Mouse (Mus musculus) hindbrain, embryonic 14.5 days (tissue): ENCODE measurements around the gene Abca2. TPM values are rescaled to one million over a fixed set of nuclear protein-coding genes. Genes with fewer than 3 reads are reported as not detected.

Experiments used
- microRNA-seq: library from miRNA; unstranded; fragments of <30 nt; microRNA quantifications from one replicate; pipeline ENCODE4, GENCODE M21; 2016
- polyA plus RNA-seq: library from polyadenylated mRNA; unstranded; fragments of >200 nt; fragmentation: Nextera tagmentation; extraction: Ambion mirVana; gene quantifications from 2 replicates; pipeline ENCODE4 v1.2.1, GENCODE M21; 2014

The Abca2 gene
- polyA plus RNA-seq, 1 experiment from 2014 or later, result 17.3 TPM

Small RNA genes lying within 50 kb of the gene (microRNA-seq; reads per million reads assigned to microRNA genes)
- gene Mir3087, result not detected

Other genes with a start within 250 kb of the Abca2 start
- gene Nrarp, start 247.9 kb upstream of the Abca2 start, polyA plus RNA-seq, result 15.6 and 19.9 TPM in 2 replicates
- 2.0 and 2.2 TPM in 2 replicates for gene Tor4a, start 231.8 kb upstream of the Abca2 start, polyA plus RNA-seq
- 88.0 and 91.6 TPM in 2 replicates for gene Nelfb, start 217.2 kb upstream of the Abca2 start, polyA plus RNA-seq
- gene Stpg3, start 214.1 kb upstream of the Abca2 start, polyA plus RNA-seq, result not detected in 2 replicates
- gene Fam166a, start 210.0 kb upstream of the Abca2 start, polyA plus RNA-seq, result not detected in 2 replicates
- 382 and 411 TPM in 2 replicates for gene Tubb4b, start 204.0 kb upstream of the Abca2 start, polyA plus RNA-seq
- gene Slc34a3, start 194.3 kb upstream of the Abca2 start, polyA plus RNA-seq, result not detected in 2 replicates
- gene Rnf224, start 191.9 kb upstream of the Abca2 start, polyA plus RNA-seq, result not detected in 2 replicates
- gene Rnf208, start 186.4 kb upstream of the Abca2 start, polyA plus RNA-seq, result 166 and 177 TPM in 2 replicates
- gene Cysrt1, start 186.3 kb upstream of the Abca2 start, polyA plus RNA-seq, result 0.59 TPM in 1 of 2 replicates, not detected in the other
- 2.9 and 5.3 TPM in 2 replicates for gene AL732309.1, start 181.8 kb upstream of the Abca2 start, polyA plus RNA-seq
- gene Tmem203, start 173.3 kb upstream of the Abca2 start, polyA plus RNA-seq, result 9.8 and 12.5 TPM in 2 replicates
- gene Tprn, start 166.1 kb upstream of the Abca2 start, polyA plus RNA-seq, result 13.4 and 14.7 TPM in 2 replicates
- gene Ssna1, start 156.3 kb upstream of the Abca2 start, polyA plus RNA-seq, result 175 and 190 TPM in 2 replicates
- gene Anapc2, start 156.2 kb upstream of the Abca2 start, polyA plus RNA-seq, result 113 and 114 TPM in 2 replicates
- not detected in 2 replicates for gene Tmem210, start 140.6 kb upstream of the Abca2 start, polyA plus RNA-seq
- gene Lrrc26, start 138.8 kb upstream of the Abca2 start, polyA plus RNA-seq, result not detected in 2 replicates
- 57.2 and 68.4 TPM in 2 replicates for gene Grin1, start 109.5 kb upstream of the Abca2 start, polyA plus RNA-seq
- 51.6 and 66.0 TPM in 2 replicates for gene Man1b1, start 96.4 kb upstream of the Abca2 start, polyA plus RNA-seq
- gene Dpp7, start 72.3 kb upstream of the Abca2 start, polyA plus RNA-seq, result 21.5 and 24.7 TPM in 2 replicates
- 6.3 and 6.8 TPM in 2 replicates for gene Uap1l1, start 63.0 kb upstream of the Abca2 start, polyA plus RNA-seq
- 10.0 and 10.8 TPM in 2 replicates for gene Sapcd2, start 56.4 kb upstream of the Abca2 start, polyA plus RNA-seq
- 2.6 and 3.3 TPM in 2 replicates for gene Entpd2, start 32.8 kb upstream of the Abca2 start, polyA plus RNA-seq
- gene Npdc1, start 29.4 kb upstream of the Abca2 start, polyA plus RNA-seq, result 365 and 378 TPM in 2 replicates
- gene Fut7, start 5.4 kb upstream of the Abca2 start, polyA plus RNA-seq, result 0.37 TPM in 1 of 2 replicates, not detected in the other
- gene Clic3, start 28.1 kb downstream of the Abca2 start, polyA plus RNA-seq, result 2.2 and 2.6 TPM in 2 replicates
- gene Paxx, start 32.4 kb downstream of the Abca2 start, polyA plus RNA-seq, result 93.1 and 109 TPM in 2 replicates
- 230 and 390 TPM in 2 replicates for gene Ptgds, start 41.3 kb downstream of the Abca2 start, polyA plus RNA-seq
- gene Lcn12, start 65.2 kb downstream of the Abca2 start, polyA plus RNA-seq, result not detected in 2 replicates
- gene Fbxw5, start 72.0 kb downstream of the Abca2 start, polyA plus RNA-seq, result 116 and 118 TPM in 2 replicates
- 4.1 and 5.5 TPM in 2 replicates for gene C8g, start 73.0 kb downstream of the Abca2 start, polyA plus RNA-seq
- gene Traf2, start 118.2 kb downstream of the Abca2 start, polyA plus RNA-seq, result 15.6 and 16.3 TPM in 2 replicates
- gene Edf1, start 129.1 kb downstream of the Abca2 start, polyA plus RNA-seq, result 353 and 366 TPM in 2 replicates
- 1.3 and 1.7 TPM in 2 replicates for gene Mamdc4, start 146.1 kb downstream of the Abca2 start, polyA plus RNA-seq
- 171 and 187 TPM in 2 replicates for gene Phpt1, start 146.5 kb downstream of the Abca2 start, polyA plus RNA-seq
- 10.8 and 12.7 TPM in 2 replicates for gene Ajm1, start 153.1 kb downstream of the Abca2 start, polyA plus RNA-seq
- gene Rabl6, start 179.8 kb downstream of the Abca2 start, polyA plus RNA-seq, result 59.0 and 61.6 TPM in 2 replicates
- gene Ccdc183, start 189.0 kb downstream of the Abca2 start, polyA plus RNA-seq, result 0.26 and 0.44 TPM in 2 replicates
- gene Tmem141, start 193.3 kb downstream of the Abca2 start, polyA plus RNA-seq, result 52.5 and 53.5 TPM in 2 replicates
- 3.9 and 4.0 TPM in 2 replicates for gene Fcna, start 199.3 kb downstream of the Abca2 start, polyA plus RNA-seq
- not detected in 2 replicates for gene Lcn8, start 224.4 kb downstream of the Abca2 start, polyA plus RNA-seq
- not detected in 2 replicates for gene Lcn5, start 229.2 kb downstream of the Abca2 start, polyA plus RNA-seq
- gene Lcn6, start 248.1 kb downstream of the Abca2 start, polyA plus RNA-seq, result not detected in 2 replicates